Mouse (Mus musculus): Measurements from ENCODE around the gene Dnah8.

The Dnah8 gene

DNA sequence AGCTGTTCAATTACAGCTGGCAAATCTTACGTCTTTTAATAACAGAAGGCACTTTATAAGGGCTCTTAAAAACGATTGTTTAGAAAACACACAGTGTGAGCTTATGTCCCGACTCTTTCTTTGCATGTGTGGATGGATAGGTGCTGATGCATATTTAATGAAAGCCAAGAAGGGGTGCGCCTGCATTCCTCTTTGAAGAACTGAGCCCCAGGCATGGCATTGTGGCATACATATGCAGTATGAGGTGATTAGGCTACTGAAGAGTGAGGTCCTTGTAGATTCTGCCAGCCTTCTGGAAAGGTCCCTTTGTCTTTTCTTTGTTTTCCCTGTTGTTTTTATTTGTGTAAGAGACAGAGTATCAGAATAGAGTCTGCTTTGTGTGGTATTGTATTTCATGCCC is 48.4 kb downstream of the Dnah8 start:
- no peak for DNase-seq

DNA sequence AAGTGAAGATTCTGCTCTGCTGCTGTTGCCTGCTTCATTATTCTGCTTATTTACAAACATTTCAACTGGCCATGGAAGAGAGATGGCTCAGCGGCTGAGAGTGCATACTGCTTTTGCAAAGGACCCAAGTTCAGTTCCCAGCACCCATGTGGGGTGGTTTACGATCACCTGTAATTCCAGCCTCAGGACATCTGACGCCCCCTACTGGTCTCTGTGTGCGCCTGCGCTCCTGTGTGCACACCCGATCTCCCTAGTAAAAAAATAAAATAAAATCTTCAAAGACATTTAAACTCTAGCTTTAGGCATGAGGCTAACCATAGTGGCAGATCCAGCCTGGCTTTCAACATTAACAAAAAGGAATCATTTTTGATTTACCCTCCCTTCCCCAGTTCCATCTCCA is 48.9 kb downstream of the Dnah8 start:
- no peak for DNase-seq

DNA sequence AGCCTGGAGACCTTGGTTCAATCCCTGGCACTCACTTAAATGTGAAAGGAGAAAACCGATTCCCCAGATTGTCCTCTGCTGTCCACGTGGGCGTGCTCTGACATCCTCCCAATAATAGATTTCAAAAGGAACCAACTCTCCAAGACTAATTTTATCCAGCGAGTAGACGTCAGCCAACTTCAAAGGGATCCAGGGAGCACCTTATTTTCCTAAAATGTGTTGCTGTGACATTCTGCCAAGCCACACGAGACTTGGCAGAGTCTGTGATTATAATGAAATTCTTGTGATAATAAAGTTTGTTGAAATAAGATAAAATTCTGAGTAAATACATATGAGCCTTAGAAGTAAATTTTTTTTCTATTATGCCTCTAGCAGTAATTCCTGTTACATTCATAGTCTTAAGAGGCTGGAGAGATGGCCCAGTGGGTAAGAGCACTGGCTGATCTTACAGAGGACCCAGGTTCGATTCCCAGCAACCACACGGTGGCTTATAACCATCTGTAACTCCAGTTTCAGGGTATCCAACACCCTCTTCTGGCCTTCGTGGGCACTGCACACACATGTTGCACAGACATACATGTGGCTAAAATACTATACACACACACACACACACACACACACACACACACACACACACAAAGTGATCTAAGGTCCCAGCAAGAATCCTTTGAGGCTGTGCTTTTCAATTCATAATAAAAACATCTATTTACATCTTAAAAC is 51.0 kb downstream of the Dnah8 start:
- DNase-seq, result no peak

DNA sequence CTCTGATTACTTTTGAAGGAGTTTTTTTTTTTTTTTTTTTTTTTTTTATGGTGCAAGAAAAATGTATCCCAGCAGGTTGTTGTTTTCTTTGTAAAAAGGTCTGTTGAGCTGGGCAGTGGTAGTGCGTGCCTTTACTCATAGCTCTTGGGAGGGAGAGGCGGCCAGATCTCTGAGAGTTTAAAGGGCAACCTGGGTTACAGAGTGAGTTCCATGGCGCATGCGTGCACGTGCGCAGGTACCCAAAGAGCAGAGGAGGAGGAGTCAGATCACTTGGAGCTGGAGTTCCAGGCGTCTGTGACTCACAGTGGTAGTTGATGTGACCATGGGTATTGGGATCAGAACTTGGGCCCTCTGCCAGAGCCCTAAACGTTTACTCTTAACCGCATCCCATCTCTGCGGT is 54.4 kb downstream of the Dnah8 start:
- DNase-seq, result no peak

DNA sequence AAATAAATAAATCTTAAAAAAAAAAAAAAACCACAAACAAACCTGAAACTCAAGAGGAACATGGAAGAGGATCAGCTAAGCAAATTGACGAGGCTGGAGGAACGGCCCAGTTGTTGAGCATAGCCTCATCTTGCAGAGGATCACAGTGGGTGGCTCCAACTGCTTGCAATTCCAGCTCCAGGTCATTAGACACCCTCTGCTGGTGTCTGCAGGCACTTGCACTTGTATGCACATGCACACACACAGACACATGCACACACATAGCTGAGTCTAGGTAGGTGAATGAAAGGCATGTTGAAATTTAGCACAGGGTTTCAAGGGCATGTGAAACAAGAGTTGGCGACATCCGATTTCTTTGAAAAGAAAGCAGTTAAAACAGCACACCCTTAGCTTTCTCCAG is 55.5 kb downstream of the Dnah8 start:
- no peak for DNase-seq

DNA sequence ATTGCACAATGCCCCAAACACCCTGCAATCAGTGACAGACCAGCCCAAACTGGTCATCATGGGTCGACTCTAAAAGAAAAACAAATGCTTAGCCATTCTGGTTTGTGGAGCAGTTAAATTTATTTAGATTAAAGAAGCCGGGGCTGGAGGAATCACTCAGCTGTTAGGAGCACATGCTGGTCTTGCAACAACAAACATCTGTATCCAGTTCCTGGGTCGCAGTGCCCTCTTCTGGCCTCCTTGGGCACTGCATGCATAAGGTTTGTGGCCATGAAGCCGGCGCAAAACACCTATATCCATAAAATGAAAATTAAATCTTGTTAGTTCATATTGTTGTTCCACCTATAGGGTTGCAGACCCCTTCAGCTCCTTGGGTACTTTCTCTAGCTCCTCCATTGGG is 57.5 kb downstream of the Dnah8 start:
- DNase-seq, result peak; percentile 78

DNA sequence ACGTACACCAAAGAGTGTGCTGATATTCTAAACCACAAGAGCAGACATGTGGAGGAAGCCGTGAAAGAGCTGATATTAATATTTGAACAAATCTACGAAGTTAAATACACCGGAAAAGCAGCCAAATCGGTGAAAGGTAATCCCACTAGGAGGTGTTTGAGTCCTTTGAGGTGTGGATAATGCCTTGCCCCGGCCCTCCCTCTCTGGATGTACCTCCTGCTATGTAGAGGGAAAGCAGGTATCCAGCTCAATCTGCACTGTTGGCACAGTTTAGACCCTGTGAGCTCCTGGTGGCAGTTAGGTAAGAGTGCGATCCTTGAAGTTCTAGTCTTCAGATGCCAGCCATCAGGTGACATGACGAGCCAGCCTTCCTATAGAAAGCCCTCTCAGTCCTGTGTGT is 66.0 kb downstream of the Dnah8 start:
- DNase-seq, result no peak

DNA sequence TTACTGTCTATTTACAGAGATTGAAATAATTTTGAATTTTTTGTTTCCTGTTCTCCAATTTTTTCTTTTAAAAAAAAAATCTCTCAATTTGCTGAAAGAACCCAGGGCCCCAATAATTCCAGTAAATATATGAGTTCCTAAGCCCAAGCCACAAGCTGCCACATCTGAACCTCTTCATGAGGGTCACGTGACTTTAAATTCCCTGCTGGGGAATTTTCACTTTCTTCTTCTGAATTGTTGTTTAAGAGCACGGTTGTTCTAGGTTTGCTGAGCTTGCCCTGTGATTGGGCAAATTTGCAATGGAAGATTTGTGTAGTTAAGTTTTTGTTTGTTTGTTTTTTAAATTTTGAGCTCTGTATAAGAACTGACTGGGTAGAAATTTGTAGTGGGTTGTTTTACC is 67.3 kb downstream of the Dnah8 start:
- DNase-seq, result no peak

DNA sequence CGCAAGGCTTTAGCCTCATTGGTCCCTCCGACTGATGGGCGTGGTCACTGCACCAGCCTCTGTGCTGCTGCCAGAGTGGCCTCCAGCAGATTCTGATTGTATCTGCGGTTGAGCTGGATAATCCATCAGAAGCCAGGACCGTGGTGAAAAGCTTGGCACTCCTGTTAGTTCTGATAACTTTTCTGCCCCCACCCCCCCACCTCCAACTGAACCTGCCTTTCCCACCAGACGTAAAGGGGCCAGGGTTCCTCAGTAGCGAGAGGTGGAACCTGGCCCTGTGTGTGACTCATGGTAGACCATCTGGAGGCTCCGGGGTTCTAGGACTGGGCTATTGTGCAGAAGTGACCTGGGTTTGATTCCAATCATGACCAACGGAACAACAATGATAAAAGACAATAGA is 70.1 kb downstream of the Dnah8 start:
- no peak for DNase-seq

DNA sequence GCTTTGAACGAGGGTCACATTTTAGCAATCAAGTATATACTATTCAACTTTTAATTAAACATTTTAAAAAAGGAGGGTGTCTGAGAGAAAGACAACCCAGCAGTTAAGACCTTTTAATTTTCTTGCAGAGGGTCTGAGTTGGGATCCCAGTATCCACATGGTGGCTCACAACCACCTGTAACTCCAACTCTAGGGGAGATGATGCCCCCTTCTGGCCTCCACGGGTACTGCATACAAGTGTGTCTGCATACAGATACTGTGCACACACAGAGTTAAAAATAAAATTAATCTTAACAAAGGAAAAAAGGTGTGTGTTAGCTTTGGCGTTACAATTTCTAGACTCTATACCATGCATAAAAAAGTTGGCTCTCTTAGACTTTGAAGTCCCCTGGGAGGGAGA is 90.6 kb downstream of the Dnah8 start:
- DNase-seq, result peak; percentile 49

DNA sequence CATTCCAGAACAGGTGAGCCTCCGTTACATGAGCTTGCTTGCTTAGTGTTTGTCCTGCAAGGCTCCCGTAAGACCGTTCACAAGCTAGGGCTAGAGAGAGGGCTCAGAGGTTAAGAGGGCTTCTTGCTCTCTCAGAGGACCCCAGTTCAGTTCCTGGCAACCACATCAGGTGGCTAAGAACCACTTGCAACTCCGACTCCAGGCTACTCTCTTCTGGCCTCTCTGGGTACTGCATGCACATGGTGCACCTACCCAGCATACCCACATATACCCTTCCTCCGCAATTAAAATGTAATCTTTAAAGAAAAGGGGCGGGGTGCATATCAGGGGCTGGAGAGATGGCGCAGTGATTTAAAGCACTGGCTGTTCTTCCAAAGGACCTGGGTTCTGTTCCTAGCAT is 94.0 kb downstream of the Dnah8 start:
- no peak for DNase-seq

DNA sequence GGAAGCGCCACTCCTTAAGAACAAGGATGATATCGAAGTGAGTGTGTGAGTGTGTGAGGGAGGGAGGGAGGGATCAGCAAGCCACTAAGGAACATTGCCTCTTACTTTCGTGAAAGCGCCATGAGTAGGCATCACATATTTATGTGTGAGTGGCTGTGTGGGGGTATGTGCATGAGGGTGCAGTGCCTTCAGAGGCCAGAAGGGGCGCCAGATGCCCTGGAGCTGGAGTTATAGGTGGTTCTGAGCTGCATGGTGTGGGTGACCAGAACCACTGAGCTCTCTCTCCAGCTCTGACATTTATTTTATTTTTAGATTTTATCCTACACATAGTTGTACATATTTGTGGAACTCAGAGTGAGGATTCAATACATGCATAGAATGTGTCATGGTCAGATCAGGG is 94.9 kb downstream of the Dnah8 start:
- DNase-seq, result no peak

DNA sequence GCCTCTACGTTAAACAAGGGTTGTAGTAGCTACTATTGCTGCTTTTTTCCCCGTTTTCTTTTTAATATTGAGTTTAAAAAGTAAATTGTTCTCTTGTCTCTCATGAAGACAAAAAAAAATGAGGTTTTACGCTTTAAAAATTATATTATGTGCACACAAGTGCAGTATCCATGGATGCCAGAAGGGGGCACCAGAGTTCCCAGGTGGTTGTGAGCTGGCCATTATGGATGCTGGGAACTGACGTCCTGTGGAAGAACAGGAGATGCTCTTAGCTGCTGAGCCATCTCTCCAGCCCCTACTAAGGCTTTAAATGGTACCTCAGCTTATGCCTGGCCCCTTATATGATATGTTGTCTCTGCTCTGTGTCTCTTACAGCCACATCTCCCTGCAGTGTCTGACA is 103.6 kb downstream of the Dnah8 start:
- peak; percentile 22 for DNase-seq

DNA sequence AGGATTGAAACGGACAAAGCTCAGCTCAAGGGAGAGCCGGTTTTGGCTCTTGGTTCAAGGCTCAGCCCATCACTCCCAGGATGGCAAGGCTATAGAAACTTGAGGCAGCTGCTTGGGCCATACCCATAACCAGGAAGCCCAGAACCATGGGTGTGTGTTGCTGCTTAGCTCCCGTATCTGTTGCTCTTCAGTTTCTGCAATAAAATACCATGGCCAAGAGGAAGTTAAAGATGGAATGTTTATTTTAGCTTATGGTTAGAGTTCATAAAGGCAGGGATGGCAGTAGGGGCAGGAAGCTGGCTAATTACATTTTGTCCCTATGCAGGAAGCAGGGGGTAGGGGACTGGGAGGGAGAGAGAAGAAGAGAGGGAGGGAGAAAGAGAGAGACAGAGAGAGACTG is 108.6 kb downstream of the Dnah8 start:
- DNase-seq, result no peak

DNA sequence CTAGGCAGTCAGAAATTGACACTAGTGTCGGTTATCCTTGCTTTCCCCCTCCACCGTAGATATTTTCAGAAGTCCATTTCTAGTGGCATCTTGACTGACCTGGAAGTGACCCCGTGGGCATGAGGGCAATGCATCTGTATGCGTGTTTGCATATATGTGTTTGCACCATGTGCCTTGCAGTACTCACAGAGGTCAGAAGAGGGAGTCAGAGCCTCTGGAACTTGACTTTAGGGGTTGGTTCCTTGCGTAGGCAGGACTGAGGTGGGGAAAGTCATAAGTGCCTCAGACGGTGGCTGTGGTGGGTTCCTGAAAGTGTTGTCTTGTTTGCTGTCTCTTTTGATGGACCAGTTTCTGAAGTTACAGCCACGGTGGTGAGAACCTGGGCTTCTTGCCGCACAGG is 110.6 kb downstream of the Dnah8 start:
- no peak for DNase-seq

DNA sequence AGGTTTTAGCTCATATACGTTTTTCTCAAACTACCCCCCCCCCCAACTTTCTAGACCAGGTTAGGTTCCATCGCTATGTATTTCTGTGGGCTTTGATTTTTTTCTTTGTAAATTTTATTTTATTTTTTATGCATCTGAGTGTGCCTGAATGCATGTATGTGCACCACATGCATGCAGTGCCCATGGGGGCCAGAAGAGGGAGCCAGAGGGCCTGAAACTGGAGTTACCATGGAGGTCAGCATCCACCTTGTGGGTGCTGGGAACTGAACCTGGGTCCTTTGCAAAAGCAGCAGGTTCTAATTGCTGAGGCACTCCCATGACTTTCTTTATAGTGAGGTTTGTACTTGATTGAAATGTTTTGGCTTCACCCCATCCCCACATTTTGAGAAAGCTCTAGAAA is 111.3 kb downstream of the Dnah8 start:
- DNase-seq, result peak; percentile 21

DNA sequence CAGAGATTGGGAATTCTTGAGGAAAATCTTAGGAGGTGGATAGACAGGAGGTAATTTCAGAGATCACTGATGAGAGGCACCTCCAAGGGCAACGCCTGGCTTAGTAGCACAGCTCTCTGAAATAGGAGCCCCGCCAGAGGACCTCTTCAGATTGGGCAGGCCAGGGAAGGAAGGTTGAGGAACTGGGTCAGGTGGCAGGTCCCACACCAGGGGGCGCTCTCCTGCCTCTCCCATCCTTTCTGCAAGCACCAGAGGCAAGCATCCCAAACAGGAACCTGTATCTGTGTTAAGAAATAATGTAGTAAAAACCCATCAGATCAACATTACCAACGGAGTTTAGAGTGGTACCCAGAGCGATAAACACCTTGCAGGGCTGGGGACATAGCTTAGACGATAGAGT is 113.6 kb downstream of the Dnah8 start:
- peak; percentile 60 for DNase-seq

DNA sequence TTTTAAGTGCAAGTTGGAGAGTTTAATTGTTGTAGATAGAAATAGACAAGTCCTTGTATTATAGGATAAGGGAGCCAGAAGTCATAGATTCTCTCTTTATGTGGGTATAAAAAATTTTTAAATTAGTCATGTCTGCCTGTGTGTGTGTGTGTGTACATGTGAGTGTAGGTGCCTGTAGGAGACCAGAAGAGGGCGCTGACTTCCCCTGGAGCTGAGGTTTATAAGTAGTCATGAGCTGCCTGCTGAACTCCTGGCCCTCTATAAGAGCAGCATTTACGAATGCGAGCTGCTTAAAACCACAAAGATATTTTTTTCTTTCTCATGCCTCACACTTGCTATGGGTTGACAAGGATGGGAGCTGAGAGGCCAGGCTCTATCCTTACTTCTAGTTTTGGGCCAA is 115.6 kb downstream of the Dnah8 start:
- DNase-seq, result no peak

DNA sequence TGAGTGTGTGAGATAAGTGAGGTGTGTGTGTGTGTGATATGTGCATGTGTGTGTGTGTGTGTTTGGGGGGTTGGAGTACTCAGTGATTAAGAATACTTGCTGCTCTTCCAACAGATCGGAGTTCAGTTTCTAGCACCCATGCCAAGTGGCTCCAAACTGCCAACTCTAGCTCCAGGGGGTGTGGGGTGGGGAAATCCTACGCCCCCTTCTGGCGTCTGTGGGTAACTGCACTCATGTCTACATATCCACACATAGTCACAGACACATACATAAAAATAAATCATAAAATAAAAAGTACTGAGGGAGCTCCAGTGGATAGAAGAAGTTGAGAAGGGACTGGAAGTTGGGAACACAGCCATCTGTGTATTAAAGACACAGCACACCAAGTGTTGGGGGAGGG is 119.8 kb downstream of the Dnah8 start:
- no peak for DNase-seq

DNA sequence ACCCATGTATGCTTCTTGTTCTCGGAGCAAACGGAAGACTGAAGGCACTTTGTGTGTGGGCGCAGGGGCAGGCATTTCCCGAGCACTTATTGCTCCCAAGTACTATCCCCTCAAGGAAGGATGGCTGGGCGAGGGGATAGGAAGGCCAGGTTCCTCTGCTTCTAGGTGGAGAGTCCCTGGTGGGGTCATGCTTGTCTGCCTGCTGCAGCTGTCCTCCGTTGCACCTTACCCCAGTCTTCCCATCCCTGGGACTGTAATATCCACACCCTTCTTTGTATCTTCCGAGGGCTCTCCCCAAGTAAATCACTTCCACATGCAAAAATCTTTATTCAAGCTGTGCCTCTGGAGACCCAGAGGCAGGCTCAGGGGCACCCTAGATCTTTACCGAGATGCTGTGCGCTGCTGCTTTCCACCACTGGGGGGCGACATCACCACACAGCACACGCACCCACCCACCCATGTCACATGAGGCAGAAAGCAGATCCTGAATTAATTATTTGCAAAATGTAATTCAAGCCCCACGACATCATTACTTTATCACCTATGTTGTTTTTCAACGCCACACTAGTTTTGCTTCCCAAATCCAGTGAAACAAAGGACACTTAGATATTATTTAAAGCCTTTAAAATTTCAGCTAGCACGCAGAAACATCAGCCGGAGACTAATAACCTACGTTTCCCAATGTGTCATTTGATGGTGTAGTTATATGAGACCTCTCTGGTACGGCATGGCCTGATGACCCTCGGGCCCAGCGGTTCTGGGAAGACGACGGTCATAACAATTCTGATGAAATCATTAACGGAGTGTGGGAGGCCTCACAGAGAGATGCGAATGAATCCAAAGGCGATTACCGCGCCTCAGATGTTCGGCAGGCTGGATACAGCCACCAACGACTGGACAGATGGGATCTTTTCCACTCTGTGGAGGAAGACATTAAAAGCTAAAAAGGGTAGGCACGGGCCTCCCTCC is 122.2 kb downstream of the Dnah8 start:
- DNase-seq, result peak; percentile 69

DNA sequence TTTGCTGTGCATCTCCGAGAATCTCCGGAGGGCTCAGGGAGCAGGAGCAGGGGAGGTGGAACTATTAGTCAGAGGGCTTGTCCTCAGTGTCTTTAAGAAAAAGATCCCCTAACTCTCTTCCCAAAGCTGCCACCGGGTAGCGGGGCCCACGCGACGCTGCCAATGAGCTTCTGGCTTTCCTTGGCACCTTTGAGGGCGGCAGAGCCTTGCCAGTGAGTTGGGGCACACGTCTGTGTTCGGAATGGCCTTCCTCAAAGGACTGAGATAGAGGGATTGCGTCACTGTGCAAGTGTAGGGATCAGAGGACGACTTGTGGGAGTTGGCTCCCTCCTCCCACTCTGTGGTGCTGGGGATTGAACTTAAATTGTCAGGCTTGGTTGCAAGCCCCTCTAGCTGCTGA is 125.2 kb downstream of the Dnah8 start:
- no peak for DNase-seq

DNA sequence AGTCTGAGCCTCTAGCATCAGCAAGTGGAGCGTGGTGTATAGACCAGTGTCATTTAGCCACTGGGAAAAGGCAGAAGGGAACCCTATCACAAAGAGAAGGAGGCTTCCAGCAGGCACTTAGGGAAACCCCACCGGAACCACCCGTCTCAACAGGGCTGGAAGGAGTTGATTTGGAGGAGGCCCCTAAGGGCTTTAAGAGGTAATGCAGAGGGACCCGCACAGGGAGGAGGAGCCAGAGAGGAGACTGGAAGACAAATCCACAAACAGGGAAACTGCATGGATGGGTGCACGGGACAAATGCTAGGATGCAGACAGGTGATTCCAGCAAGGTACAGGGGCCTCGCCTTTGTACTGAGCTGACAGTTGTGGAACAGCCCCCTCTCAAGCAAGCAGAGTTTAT is 126.1 kb downstream of the Dnah8 start:
- no peak for DNase-seq

DNA sequence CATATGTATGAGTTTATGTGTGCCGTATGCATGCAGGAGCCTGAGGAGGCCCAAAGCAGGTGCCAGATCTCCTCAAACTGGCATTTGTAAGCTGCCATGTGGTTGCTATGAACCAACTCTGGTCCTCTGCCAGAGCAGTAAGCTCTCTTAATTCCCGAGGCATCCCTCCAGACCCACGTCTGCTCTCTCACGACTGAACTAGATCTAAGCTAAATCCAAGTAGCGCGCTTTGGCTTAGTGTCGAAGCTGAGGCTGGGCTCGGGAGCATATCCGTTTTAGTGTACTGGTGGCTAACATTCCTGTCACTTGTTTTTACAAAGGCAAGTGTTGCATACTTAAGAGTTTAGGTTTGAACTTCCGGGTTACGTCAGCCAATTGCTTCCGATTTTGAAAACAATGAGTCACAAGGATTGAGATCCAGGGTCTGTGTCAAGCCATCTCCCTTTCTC is 128.2 kb downstream of the Dnah8 start:
- no peak for DNase-seq

DNA sequence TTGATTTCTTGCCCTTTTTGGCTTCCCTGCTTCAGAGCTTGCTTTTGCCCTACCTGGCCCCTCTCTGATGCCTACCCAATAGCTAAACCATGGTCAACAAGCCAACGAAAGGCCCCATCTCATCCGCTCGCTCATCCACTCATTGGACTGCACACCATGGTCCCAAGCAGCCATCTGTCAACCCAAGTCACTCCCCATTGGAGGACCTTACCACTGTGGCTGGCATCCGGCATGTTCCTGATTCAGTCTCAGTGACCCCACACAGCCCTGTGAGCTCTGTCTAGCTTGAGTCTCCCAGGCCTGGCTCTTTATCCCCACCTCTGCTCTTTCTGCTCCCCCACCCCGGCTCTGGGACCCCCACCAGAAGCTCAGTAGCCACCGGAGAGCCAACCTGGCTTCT is 129.0 kb downstream of the Dnah8 start:
- no peak for DNase-seq

All from thymus, postnatal 14 days (tissue).